Mouse (Mus musculus): Measurements from ENCODE around the gene Tmem200a. TPM values are rescaled to one million over a fixed set of nuclear protein-coding genes. Genes with fewer than 3 reads are reported as not detected.
A peak's percentile ranks its signal among the peaks of the same experiment; 100 is the strongest.

Tmem200a gene
- total RNA-seq, 2 experiments from 2014 or later = 16.2 to 23.9 TPM

DNA sequence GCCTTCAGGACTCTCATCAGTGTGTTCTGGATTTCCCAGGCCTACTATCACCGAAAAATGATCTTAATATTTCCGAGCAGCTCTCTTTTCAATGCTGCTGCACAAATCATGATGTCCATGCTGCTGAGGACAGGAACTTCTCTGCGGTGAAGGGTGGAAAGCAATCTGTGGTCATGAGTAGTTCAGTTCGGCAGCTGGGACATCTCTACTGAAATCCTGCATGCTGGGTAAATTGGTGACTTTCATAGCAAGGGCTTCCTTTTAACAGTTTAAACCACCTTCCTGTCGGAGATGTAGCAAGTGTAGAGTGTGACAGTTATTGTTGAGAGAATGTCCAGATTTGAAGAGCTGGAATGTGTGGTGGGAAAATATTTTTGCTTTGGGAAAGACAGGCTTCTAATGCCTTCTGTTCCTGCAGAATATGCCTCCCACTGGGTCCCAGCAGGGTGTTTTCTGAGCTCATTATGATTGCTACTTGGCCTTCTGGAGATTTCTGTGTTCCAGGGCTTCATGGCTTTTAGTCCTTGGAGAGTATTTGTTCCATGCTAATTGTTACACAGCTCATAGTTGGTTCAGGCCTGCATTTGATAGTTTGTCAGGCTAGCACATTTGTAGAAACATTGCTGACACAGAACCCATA lies 79.4 kb downstream of the Tmem200a start:
- intact Hi-C loops (cut with DNase I) = no loop called here
- DNase-seq (ENCODE audit: low spot score in 2 of 2) = peak; percentile 17 to 28

DNA sequence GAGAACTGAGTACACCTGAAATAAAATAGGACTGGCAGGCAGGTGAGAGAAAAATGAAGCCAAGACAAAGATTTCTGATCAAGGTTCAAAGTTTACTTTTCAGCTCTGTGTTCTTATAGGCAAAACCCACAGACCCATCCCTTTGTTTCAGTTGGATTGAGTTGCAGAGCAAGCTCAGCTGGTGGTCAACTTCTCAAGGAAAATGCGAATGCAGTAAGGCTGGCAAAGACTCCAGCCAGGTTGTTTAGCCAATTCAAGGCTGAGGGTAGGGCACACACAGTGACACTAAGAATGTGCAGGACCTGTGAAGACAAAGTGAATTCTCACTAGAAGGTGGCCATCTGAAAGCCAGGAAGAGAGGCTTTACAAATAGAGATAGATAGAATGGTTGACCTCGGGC lies 94.8 kb downstream of the Tmem200a start:
- intact Hi-C loops (cut with DNase I) = no loop called here
- no peak for DNase-seq (ENCODE audit: low spot score in 2 of 2)

DNA sequence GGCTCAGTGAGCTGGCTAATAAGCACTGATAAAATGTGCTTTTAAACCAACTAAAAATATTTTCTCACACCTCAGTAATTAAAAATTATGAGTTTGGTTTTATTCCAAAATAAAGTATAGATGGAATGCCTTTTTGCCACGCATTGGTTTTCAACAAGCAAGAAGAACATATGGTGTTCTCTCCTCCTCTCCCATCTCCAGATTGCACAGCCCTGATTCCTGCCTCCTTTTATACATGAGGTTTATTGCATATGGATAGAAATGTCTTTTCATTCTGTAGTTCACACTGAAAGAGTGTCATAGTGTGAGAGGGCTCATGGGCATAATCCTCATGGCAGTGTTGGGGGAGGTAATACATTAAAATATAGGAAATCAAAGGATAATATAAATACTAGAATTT lies 96.2 kb downstream of the Tmem200a start:
- DNase-seq (ENCODE audit: low spot score in 2 of 2) = peak in 1 of 2 experiments; percentile 72
- intact Hi-C loops (cut with DNase I) = no loop called here

DNA sequence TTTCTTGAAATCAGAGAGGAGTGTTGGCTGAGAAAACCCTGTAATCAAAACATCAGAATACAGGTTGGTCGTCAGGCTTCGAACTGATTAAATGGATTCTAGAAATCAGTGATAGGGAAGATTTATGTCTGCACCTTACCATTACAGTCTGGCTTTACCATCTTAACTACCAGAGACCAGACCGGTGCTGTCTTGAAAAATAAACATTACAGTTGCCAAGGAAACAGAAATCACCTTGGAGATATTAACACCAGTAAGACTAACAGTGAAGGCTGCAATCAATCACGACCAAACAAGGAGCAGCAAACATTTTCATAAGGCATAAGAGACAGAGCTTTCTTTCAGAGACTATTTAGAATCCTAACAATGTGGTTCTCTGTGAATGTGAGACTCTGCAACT lies 116.0 kb downstream of the Tmem200a start:
- intact Hi-C loops (cut with DNase I) = no loop called here
- DNase-seq (ENCODE audit: low spot score in 2 of 2) = no peak

DNA sequence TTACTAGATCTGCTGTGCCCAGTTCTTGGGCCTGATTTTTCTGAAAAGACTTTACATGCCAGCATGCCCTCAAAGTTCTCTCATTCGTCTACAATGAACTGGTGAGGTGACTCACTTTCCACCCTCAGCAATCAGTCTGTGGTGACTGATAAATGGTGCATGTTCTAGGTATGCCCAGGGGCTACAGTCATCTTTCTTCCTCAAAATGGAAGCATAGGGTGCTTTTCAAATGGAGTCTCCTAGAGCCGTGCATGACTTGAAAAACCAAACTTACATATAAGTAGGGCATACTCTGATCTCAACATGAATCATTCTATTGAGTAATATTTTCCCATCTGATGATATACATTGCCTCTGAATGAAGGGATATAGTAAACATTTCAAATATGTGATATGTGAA lies 117.8 kb downstream of the Tmem200a start:
- intact Hi-C loops (cut with DNase I) = no loop called here
- no peak for DNase-seq (ENCODE audit: low spot score in 2 of 2)

DNA sequence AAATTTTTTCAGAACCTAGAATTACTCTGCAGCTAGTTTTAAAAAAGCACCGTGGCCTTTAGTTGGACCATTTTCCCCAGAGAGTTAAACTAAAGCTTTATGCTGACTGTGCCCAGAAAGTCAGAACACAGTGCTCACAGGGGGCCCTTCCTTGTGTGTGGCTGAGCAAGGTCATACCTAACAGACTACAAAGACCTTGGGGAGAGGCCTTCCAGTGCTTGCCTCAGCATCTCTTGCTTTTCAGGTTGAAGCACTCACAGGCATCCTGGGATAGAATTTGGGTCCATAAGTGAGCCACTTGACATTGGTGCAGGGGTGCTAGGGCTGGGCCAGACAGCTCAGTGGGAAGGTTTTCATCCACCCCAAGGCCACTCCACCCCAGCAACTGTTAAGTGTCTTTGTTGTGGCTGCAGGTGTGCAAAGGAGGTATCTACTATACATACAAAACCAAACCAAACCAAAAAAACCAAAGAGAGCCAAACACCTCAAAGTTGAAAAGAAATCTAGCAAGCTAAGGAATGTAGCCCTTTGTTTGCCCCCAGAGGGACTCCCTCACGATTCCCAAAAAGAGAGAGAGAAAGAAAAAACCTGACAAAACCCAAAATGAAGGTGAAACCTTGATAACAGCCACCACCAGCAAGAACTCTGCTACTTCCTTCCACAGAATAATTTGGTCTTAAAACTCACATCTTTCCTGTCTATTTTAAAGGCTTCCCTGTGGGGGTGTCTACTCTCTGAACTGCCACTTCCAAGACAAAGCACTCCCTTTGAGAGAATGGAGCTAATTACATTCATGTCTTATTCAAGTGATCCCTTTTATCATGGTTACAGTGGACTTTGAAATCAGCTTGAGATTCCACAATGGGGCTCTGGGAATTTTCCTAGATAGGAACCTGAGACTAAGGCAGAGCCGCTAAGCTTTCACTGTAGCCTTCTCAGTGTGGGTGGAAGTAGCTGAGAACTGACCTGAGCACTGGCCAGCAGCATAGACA lies 119.8 kb downstream of the Tmem200a start:
- DNase-seq (ENCODE audit: low spot score in 2 of 2) = peak in 1 of 2 experiments; percentile 19
- intact Hi-C loops (cut with DNase I) = no loop called here

DNA sequence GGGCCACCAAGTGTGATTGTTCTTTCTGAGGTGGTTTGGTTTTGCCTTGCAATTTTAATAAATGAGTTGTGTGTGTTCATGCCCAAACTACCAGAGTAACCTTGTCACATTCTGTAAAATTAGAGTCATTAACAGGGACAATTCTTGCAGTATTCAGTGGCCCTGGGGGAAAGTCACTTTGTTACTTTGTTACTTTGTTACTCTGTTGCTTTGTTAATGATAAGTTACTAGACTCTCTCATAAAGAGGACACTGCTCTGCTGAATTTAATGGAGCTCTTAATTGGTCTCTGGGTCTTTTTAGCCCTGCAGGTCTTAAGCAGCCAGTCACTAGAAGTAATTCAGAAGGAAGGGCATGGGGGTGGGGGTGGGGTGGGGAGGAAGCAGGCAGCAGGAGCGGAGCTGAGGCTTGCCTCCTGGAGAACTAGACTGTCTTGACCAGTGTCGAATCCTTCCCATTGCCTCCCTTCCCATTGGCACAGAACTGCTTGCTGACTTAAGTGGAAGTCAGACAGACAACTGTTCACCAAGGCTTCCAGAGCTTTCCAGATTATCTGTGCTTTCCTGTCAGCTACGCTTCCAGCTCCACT lies 124.1 kb downstream of the Tmem200a start:
- no peak for DNase-seq (ENCODE audit: low spot score in 2 of 2)
- intact Hi-C loops (cut with DNase I) = no loop called here

DNA sequence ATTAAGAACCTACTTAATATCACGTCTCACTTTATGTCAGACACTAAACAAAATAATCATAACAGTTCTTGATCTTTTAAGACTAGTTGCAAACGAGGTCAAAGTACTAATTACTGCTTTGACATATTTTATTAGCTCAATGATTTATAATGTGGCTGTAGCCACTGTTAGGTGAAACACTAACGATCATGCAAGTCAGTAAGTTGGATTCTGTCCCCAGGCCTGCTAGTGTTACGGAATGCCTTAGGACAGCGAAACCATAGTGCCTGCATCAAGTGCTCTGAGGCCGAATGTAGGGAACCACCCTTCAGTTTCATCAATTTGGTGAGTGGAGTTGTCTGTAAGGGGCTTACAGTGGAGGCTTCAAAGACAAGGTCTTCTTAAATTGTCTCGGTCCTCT lies 126.0 kb downstream of the Tmem200a start:
- no peak for DNase-seq (ENCODE audit: low spot score in 2 of 2)
- intact Hi-C loops (cut with DNase I) = no loop called here

DNA sequence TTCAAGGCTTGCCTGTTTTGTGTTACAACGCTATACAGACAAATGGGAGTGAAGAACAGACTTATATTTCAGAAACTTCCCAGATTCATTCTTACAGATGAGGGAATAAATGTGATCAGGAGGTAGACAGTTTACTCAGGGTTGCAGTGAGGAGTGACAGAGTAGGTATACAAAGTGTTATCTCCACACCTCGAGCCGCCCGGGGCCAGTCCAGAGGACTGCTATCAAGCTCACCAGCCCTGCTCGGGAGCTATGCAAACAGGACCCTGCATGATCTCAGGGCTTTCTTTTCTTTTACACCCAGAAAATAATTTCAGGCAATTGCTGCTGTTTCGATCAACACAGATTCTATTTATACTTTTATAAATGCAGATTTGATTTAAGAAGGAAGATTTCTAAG lies 126.7 kb downstream of the Tmem200a start:
- no peak for DNase-seq (ENCODE audit: low spot score in 2 of 2)
- intact Hi-C loops (cut with DNase I) = no loop called here

DNA sequence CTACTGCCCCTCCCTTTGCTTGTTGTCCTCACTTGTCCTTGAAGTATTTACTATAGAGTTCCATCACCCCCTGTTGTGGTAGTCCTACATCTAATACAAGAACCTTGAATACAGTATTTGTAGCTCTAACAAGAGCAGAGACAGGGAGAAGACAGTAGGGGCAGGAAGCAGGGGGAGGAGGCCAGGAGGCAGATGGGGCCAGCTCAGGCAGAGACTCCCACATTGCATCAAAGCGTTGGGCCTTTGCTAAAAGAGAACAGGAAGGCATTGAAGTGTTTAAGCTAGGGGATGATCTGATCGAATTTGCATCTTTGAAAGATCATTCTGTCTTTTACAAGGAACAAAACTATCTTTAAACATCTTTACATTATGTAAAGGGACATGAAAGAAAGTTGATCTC lies 133.0 kb downstream of the Tmem200a start:
- intact Hi-C loops (cut with DNase I) = no loop called here
- no peak for DNase-seq (ENCODE audit: low spot score in 2 of 2)

DNA sequence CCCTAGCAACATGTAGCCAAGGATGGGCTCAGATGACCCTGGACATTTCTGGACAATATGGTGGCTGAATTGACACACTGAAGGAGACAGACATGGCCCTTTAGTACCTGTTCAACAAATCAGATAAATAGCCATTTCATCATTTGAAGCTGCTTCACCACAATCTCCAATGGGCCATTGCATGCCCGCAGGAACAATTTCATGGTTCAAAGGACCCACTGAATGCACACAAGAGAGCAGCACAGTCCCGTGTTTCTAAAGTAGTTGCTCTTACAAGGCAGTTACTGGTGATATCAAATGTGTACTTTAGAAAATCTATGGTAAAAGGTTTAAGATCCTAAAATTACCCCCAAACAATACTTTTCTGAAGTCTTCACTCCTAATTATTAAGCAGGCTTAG lies 134.2 kb downstream of the Tmem200a start:
- intact Hi-C loops (cut with DNase I) = no loop called here
- no peak for DNase-seq (ENCODE audit: low spot score in 2 of 2)

DNA sequence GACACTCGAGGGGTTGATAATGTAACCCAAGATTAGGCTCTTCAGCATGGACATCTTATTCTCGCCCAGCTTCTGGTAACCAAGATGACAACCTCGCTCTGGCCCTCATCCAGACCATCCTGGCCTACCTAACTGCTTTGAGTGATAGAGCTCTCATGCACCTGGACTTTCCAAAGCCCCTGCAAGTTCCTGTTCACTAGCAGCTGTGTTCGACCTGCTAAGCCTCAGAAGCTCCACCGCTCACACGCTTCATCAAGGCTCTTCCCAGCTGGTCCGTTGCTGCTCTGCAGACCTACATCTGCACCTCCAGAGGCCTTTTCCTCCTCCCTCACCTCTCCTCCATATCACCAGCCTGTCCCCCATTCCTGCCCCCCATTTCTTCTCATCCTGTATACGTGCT lies 147.1 kb downstream of the Tmem200a start:
- intact Hi-C loops (cut with DNase I) = no loop called here
- DNase-seq (ENCODE audit: low spot score in 2 of 2) = no peak

DNA sequence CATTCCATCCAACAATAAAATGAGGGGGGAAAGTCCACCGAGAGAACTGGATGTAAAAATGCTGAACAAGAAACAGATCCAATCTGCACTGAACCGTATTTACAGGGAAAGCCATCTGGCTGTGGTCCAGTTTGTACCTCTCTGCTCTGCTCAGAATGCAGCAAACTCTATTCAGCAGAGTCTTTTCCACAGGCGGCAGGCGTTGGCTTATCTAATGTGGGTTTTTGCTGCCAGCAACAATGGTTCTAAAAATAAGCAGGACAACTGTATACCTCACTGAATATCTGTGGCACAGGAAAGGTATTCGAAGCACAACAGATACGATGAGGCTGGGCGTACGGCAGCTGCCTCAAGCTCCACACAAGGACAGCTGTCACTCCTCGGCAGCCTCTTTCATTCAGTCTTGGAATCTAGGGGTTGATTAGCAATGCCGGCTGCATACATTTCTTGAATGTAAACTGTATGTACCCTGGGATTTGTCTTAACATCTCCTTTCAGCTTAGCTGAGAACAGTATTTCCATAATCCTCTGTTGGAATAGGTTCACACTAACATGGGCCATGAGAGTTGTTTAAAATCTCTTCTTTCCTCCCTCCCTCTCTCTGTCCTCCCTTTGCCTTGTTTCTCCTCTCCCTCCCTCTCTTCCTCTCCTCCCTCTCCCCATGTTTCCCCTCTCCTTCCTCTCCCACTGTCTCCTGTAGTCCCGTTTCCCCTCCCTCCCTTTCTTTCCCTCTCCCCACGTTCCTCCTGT lies 149.3 kb downstream of the Tmem200a start:
- intact Hi-C loops (cut with DNase I) = no loop called here
- DNase-seq (ENCODE audit: low spot score in 2 of 2) = peak; percentile 56 to 67

DNA sequence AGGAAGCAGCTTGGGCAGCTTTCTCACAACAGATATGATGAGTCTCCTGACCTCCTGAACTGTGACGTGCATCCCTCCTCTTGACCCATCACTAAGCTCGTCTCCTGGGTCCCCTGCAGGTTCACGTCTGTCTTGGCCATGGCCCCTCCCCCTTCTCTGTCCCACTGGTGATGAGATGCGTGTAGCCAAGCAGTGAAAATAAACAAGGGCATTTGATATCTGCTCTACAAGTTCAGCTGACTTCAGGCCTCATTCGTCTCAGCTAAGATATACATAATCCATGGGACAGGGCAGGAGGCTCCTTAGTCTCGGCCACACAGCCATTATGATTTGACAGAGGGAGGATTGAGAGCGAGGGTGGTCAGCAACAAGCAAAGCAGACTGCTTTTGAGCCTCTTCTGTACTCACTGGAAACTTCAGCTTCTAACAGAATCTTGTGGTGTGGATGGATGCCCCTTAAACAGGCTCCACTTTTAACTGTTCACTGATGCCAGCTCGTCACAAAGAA lies 149.9 kb downstream of the Tmem200a start:
- intact Hi-C loops (cut with DNase I) = no loop called here

DNA sequence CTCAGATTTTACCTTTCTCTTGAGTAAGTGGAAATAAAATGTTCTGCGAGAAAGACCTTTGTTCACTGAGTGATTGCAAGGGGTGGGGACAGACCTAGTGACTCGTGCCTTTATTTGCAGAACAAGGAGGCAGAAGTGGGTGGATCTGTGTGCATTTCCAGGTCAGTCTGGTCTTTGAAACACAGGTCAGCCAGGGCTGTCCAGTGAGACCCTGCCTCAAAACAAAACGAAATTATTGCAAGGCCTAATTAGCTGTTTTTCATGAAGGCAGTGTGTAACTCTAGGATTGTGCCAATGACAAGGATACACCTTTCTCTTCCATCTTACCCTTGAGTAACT lies 150.4 kb downstream of the Tmem200a start:
- intact Hi-C loops (cut with DNase I) = no loop called here
- DNase-seq (ENCODE audit: low spot score in 2 of 2) = no peak

More for the DNA sequence above, 149.9 kb downstream of the Tmem200a start:
- no peak for DNase-seq (ENCODE audit: low spot score in 2 of 2)

DNA sequence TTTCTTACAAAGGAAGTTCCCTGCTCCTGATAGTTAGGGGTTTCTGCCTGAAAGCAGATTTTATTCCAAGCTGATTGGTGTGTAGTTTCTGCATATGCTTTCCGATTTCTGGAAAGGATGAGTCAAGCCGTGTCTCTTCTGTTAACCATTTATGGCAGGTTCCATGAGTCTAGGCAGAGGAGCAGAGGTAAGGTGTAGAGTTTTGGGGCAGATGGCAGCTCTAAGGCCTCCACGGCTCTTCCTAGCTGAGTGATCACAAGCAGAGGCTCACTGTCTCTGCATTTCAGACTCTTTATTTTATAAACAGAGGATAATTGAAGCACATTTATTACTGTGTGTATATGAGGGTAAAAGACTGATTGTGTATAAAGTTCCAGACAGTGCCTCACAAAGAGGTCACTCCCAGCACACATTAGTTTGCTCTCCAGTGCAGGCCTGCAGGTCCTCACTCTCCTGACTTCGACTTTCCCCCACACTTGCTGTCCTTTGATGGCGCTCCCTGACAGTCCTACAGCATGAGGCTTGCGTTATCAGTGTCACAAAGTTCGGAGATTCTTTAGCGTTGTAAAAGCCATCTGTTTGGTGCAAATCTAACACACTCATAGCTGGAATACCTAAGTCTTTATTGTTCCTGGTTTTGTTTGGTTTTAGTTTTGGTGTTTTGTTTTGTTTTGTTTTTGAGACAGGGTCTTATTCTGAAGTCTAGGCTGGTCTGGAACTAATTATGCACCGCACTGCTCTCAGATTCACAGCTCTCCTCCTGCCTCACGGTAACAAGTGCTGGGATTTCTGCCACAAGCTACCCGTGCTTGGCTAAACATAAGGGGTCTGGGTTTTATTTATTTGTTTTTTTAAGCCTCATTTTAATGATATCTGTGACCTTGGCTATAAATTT lies 151.1 kb downstream of the Tmem200a start:
- intact Hi-C loops (cut with DNase I) = no loop called here
- no peak for DNase-seq (ENCODE audit: low spot score in 2 of 2)

DNA sequence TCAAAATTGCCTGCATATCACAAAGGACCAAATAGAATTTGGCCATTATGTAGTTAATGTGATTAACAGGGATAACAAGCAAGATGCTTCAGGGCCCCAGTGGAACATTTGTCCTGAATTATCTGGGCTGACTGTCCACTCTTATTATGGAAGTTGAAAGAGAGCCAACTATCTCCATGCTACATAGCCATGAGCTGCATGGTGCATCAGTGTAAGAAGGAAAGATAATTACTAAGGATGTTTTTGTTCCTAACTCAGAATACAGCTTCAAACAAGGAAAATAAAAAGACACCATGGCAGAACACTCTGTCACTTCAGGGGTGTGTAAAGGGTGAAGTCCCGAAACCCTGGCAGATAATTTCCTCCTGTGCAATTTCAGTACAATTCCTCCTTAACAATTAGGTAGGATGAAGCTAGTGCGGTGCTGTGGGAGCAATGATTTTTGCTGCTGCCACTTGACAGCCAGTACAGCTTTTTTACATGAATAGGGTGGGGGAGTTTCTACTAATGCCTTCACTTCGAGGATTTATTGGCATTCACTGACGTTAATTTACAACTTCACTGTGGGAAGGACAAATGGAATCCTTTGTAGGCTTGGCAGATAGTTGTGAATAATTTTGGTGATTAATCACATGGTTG lies 158.1 kb downstream of the Tmem200a start:
- no peak for DNase-seq (ENCODE audit: low spot score in 2 of 2)
- intact Hi-C loops (cut with DNase I) = no loop called here

DNA sequence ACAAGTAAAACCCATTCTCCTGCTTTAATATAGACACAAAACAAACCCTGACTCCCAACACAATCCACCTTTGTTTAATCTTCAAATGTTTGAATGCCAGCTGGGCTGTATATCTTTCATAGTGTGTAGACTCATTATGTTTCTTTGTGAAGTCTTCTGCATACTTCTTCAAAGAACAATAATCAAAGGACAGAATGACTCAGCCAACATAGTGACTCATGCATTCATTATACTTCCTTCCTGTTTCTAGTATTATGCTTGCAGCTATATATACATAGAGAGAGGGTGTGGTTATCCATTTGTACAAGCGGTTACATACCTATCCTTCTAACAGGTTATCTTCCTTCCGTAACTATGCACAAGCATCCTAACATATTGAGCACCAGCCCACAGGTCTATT lies 160.7 kb downstream of the Tmem200a start:
- DNase-seq (ENCODE audit: low spot score in 2 of 2) = peak in 1 of 2 experiments; percentile 20
- intact Hi-C loops (cut with DNase I) = no loop called here
